ENCODE assay signal across 16 mouse cellular contexts in the genomic region with DNA sequence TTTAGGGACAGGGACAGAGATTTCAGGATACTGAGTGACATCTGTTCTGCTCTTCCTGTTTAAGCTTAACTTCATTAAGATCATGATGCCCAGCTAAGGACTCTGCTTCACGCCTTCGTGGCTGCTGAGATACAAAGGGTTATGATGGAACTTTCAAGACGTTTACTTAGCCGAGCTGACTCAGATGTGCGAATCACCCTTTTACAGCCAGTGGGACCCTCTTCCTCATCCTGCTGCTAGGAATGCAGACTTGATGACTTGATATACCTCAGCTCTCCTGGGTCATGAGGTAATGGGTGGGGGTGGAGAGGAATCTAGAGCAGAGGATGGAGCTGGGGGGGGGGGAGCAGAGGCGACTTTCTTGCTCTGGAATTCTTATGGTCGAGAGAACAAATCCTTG. TPM values are rescaled to one million over a fixed set of nuclear protein-coding genes. Genes with fewer than 3 reads are reported as not detected.
A peak's percentile ranks its signal among the peaks of the same experiment; 100 is the strongest.
DNase-seq lines count a peak whose midpoint lies in the region; ATAC-seq and TF ChIP-seq lines count a peak whose summit lies in the region.
"Had no signal": no experiment of that assay in that cellular context is flagged by ENCODE, and none has a peak within 500 bp of the region (broad histone marks: within the 10 kb centered on the region; RNA-seq: fewer than 3 reads in every experiment).

No protein-coding gene starts in this region.

- H3K4me2 ChIP-seq in heart, embryonic 13.5 days, result no peak overlapping the region
- H3K4me2 ChIP-seq in kidney, embryonic 16.5 days (replicated peaks; ENCODE audit: low read depth, low read length), result no peak overlapping the region
- no peak overlapping the region for H3K4me2 ChIP-seq in hindbrain, postnatal 0 days (ENCODE audit: low read depth, low read length)
- H3K4me2 ChIP-seq: liver, embryonic 11.5 days had no signal

- no peak overlapping the region; the same call in 1 of the 2 replicates for H3K27ac ChIP-seq in heart, embryonic 13.5 days (replicated peaks)
- H3K27ac ChIP-seq in kidney, embryonic 16.5 days (ENCODE audit: low read length), result peak overlapping the region; percentile 11; the same call in 1 of the 2 replicates
- H3K27ac ChIP-seq in hindbrain, postnatal 0 days, result peak overlapping the region; percentile 16; the same call in 1 of the 2 replicates

- no peaks in the 10 kb centered on the region for H3K27me3 ChIP-seq in heart, embryonic 13.5 days (replicated peaks)
- H3K27me3 ChIP-seq in kidney, embryonic 16.5 days (ENCODE audit: insufficient read depth, low read length), result no peaks in the 10 kb centered on the region
- no peaks in the 10 kb centered on the region for H3K27me3 ChIP-seq in hindbrain, postnatal 0 days (ENCODE audit: insufficient read depth, low read length)
- H3K27me3 ChIP-seq: CH12.LX had no signal

- no peaks in the 10 kb centered on the region for H3K9me3 ChIP-seq in heart, embryonic 13.5 days
- H3K9me3 ChIP-seq in kidney, embryonic 16.5 days (ENCODE audit: low read length), result no peaks in the 10 kb centered on the region
- H3K9me3 ChIP-seq in hindbrain, postnatal 0 days (ENCODE audit: low read length), result no peaks in the 10 kb centered on the region

- 42% methylated on average over 7 of the region's 7 CpGs for WGBS in heart, embryonic 13.5 days
- WGBS in kidney, embryonic 16.5 days, result 25% methylated on average over 7 of the region's 7 CpGs
- 51% methylated on average over 7 of the region's 7 CpGs for WGBS in hindbrain, postnatal 0 days

- no peak for DNase-seq in heart, adult 8-10 months (ENCODE audit: low spot score)
- no peak for DNase-seq in kidney, postnatal 36 days
- peak; percentile 44 for DNase-seq in MN1 (ENCODE audit: low spot score)
- no peak for DNase-seq in hindbrain, postnatal 0 days (ENCODE audit: low spot score)
- no peak for DNase-seq in ovary, adult 18-20 months (ENCODE audit: low spot score)
- no peak for DNase-seq in gastrocnemius, adult 18-20 months (ENCODE audit: low spot score)
- DNase-seq: adrenal gland, postnatal 10 days; cerebellum, adult 11 months; cerebellum, postnatal 14 days; heart, postnatal 14 days; right cerebral cortex, postnatal 25 days had no signal

- 0 out of 2 replicates have a peak overlapping the region, but pooled peaks have one; percentile 6 for H3K9ac ChIP-seq in heart, embryonic 13.5 days
- no peak overlapping the region for H3K9ac ChIP-seq in kidney, embryonic 16.5 days (replicated peaks; ENCODE audit: low read length)
- no peak overlapping the region for H3K9ac ChIP-seq in hindbrain, postnatal 0 days (replicated peaks; ENCODE audit: low read length)

- H3K36me3 ChIP-seq in heart, embryonic 13.5 days, result no peaks in the 10 kb centered on the region
- no peaks in the 10 kb centered on the region for H3K36me3 ChIP-seq in kidney, embryonic 16.5 days (ENCODE audit: insufficient read depth, low read length)
- H3K36me3 ChIP-seq in hindbrain, postnatal 0 days (ENCODE audit: insufficient read depth, low read length), result no peaks in the 10 kb centered on the region

- no peak overlapping the region for H3K4me3 ChIP-seq in heart, embryonic 13.5 days
- H3K4me3 ChIP-seq in kidney, embryonic 16.5 days (ENCODE audit: low read length), result no peak overlapping the region
- no peak overlapping the region for H3K4me3 ChIP-seq in hindbrain, postnatal 0 days (ENCODE audit: low read length)

- no peak for TF ChIP-seq CTCF in hindbrain, postnatal 0 days (IDR thresholded peaks at IDR 0.05; ENCODE audit: low read depth)

- H3K4me1 ChIP-seq in heart, embryonic 13.5 days, result peaks cover 78% of the 10 kb centered on the region
- peaks cover 60% of the 10 kb centered on the region for H3K4me1 ChIP-seq in kidney, embryonic 16.5 days (ENCODE audit: insufficient read depth, low read length)
- H3K4me1 ChIP-seq in hindbrain, postnatal 0 days (ENCODE audit: insufficient read depth, low read length), result peaks cover 36% of the 10 kb centered on the region

- ATAC-seq in heart, embryonic 13.5 days (ENCODE audit: extremely low read depth, insufficient number of reproducible peaks, low FRiP score, low TSS enrichment), result no peak
- no peak for ATAC-seq in kidney, embryonic 16.5 days (ENCODE audit: low FRiP score, low TSS enrichment)
- no peak for ATAC-seq in hindbrain, postnatal 0 days
- ATAC-seq: inflammation-experienced regulatory T-cells, adult 6 months had no signal

RNA-seq across cellular contexts. Expression of gene Srp9, which starts 33.3 kb away (rescaled TPM):
- polyA plus RNA-seq in heart, embryonic 13.5 days (2015; fragmentation: Nextera tagmentation; extraction: Ambion mirVana), result 95.5 and 111 TPM in 2 replicates
- total RNA-seq in heart, adult 8-10 months (2022), result 10 to 100 TPM; 42.7 to 54.0 (median 47.9) TPM
- polyA plus RNA-seq in kidney, embryonic 16.5 days (2015; fragmentation: Nextera tagmentation; extraction: Ambion mirVana), result 131 and 132 TPM in 2 replicates
- 61.4 and 63.9 TPM in 2 replicates for total RNA-seq in hindbrain, postnatal 0 days (2014; rRNA removed)
- 168 and 179 TPM in 2 replicates for polyA plus RNA-seq in hindbrain, postnatal 0 days (2015; fragmentation: Nextera tagmentation; extraction: Ambion mirVana)
- total RNA-seq in gastrocnemius, adult 18-20 months (2021), result 10 to 100 TPM; 43.1 to 44.7 TPM
